Mouse (Mus musculus) embryonic stem cell, embryonic (primary cell): Measurements from ENCODE around the gene Fgf15.

Experiments
- CTCF ChIA-PET, 4 experiments: fragments of 300-600 bp in 2 of 4; fragments of 350-600 bp in 2 of 4; sonication (Branson Sonifier 250); formaldehyde crosslinking; loops; one replicate each; lab custom pipeline; 2022; ENCODE audit warnings: inconsistent platforms in 2 of 4; lab: Charles Lee
- POLR2A ChIA-PET, 4 experiments: fragments of 300-600 bp in 2 of 4; fragments of 350-600 bp in 2 of 4; sonication (Branson Sonifier 250); formaldehyde crosslinking; loops; one replicate each; lab custom pipeline; 2022; ENCODE audit warnings: antibody characterized with exemption in 4 of 4, inconsistent platforms in 1 of 4; lab: Charles Lee

Fgf15 gene

DNA sequence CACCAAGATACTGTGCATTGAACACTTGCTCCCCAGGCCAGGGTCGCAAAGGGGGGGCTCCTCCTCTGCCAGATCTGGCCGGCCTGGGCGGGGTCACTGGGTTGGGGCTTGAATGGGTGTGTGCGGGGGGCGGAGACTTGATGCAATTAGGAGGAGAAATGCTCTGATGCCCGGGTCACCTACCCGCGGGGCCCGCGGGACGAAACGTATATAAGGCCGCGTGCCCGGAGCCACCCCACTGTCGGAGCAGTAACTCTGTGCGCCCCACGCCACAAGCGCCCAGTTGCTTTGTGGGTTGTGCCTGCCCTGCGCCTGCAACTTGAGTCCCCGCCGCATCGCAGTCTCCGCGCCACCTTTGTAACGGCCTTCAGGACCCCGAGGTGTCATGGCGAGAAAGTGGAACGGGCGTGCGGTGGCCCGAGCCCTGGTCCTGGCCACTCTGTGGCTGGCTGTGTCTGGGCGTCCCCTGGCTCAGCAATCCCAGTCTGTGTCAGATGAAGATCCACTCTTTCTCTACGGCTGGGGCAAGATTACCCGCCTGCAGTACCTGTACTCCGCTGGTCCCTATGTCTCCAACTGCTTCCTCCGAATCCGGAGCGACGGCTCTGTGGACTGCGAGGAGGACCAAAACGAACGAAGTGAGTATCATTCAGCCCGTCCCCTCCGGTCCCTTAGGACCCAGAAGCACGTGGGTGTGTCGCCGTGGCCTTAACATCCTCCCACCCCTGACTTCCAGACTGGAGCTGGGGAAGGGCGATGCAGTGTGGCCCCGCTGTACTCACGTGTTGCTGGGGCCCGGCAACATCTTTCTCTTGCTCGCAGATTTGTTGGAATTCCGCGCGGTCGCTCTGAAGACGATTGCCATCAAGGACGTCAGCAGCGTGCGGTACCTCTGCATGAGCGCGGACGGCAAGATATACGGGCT is at the start of gene Fgf15:
Gene Fgf15, plus strand, starts transcription at position 238 of the 925 bp plus-strand sequence.
- ChIA-PET CTCF (interaction anchor here (0.6 to 3.2 kb wide), 15 partner anchors 10 to 115 kb away, joined by 3 to 28 read pairs (median 5); no protein-coding TSS in a partner anchor), POLR2A (interaction anchor here in 2 of 4 experiments (0.7 to 1.7 kb wide), 4 partner anchors 11 to 107 kb away, joined by 3 to 4 read pairs (median 3); partner anchors contain the start of gene Fgf3 (in 1 of the 2))

DNA sequence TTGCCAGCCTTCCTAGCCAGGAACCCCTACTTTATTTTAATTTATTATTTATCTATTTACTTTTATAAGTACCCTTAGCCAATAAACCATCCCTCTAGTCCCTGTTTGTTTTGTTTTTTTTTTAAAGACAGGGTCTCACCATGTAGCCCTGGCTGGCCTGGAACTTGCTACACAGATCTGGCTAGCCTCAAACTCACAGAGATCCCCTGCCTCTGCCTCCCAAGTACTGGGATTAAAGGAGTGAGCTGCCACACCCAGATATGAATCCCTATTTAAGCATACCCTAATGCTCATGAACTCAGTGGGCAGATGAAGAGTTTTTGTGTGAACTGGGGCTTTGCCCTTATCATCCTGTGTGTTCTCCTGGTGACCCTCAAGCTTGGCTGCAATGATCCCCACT is 49.3 kb upstream of the Fgf15 start, which contains the start of gene Fgf4:
Gene Fgf4, plus strand, starts transcription at position 301 of the 400 bp plus-strand sequence.
- POLR2A ChIA-PET, result interaction anchor here in 2 of 4 experiments (1.0 to 50.1 kb wide), 8 partner anchors 9 to 94 kb away, joined by 3 to 1932 read pairs (median 10); partner anchors contain the start of gene Fgf3 (in 1 of the 2)

DNA sequence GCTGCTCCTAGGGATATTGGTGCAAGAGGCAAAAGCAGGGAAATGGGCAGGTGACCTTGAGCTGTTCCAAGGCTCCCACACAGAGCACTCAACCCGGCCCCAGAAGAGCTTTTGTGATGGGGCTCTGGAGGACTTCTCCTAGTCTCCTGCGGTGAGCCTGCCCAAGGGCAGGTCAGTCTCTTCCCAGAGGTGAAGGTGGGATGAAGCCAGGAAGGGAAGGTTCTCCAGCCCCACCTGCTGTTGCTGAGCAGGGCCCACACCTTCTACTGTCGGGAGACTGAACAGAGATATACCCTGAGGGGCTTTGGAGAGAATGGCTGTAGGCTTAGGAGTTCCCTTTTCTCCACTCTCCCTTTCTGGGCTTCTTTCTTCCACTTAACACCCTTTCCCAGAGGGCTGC is 45.0 kb upstream of the Fgf15 start:
- POLR2A ChIA-PET, result interaction anchor here in 3 of 4 experiments (0.5 to 50.1 kb wide), 25 partner anchors 10 to 745 kb away, joined by 3 to 1932 read pairs (median 5); partner anchors contain the start of gene Fgf3 (in 2 of the 3)
- CTCF ChIA-PET, result interaction anchor here (0.6 to 1.7 kb wide), 13 partner anchors 9 to 75 kb away, joined by 3 to 14 read pairs (median 3); no protein-coding TSS in a partner anchor

More for the DNA sequence above, 49.3 kb upstream of the Fgf15 start, which contains the start of gene Fgf4:
- CTCF ChIA-PET, result interaction anchor here in 3 of 4 experiments (0.6 to 2.3 kb wide), 7 partner anchors 17 to 55 kb away, joined by 3 to 21 read pairs (median 3); no protein-coding TSS in a partner anchor

DNA sequence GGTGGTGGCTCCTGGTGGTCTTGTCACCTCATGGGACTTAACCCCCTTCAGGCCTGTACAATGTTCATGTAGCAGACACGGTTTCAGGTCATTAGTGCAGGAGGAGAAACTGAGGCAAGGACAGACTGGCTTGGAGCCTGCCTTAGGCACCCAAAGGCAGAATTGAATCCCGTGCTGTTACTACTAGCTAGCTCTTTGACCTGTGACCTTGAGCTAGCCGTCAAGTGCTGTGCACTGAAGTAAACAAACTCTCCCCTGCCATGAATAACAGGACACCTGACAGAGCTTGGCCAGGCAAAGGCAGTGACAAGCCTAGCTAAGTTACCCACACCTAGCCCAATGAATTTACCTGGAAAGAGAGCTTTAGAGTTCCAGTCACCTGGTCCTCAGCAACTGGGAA is 41.4 kb upstream of the Fgf15 start:
- ChIA-PET CTCF (interaction anchor here in 3 of 4 experiments (0.7 to 4.2 kb wide), 7 partner anchors 9 to 66 kb away, joined by 3 to 16 read pairs (median 5); no protein-coding TSS in a partner anchor), POLR2A (interaction anchor here (0.7 to 50.1 kb wide), 20 partner anchors 8 to 282 kb away, joined by 3 to 1932 read pairs (median 6); partner anchors contain the start of genes Fgf3 (in 2 of the 4) and Fgf4 (in 2 of the 4))

DNA sequence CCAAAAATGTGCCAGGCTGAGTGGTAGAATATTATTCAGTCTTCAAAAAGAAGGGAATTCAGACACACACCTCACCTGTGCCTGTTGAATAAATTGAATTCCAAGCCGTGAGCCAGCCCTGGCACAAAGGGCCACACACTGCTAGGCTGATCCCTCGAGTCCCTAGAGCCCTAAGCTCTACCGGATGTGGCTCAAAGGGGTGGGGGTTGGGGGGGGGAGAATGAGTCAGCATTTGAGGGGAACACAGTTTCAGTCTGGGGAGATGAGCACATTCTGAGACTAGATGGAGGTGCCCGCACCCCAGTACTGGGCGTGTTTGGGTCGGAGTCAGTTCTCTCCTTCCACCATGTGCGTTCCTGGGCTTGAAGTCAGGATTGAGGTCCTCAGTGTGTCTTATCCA is 39.2 kb upstream of the Fgf15 start:
- POLR2A ChIA-PET, result interaction anchor here (0.5 to 50.1 kb wide), 62 partner anchors 8 to 1257 kb away, joined by 3 to 1932 read pairs (median 6); partner anchors contain the start of genes Fgf3 (in 3 of the 4), Ccnd1 (in 2 of the 4), Fgf4 (in 2 of the 4) and Cars (in 1 of the 4)
- CTCF ChIA-PET, result interaction anchor here (0.5 to 4.2 kb wide), 32 partner anchors 9 to 1804 kb away, joined by 3 to 12 read pairs (median 4); no protein-coding TSS in a partner anchor

DNA sequence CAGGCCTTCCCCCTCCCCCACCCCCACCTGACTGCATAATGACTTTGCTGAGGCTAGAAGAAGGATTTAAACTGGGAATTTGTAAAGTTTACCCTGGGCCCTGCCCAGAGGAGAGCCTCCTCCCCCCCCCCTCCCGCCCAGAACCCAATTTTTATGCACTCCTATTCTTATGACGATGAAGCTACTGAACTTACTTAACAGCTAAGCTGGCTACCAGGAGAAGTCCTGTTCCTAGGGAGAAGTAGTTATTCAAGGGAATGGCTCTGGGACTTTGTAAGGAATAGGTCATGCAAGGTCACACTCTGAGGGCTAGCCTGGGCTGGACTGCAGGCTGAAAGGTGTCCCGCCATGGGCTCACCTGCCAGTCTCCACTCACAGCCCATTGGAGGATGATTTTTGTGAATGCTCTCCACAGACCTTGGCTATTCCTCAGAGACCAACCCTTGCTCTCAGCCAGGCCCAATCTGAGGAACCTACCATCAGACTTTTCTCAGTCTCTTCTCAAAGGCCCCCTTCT is 38.4 kb upstream of the Fgf15 start:
- ChIA-PET POLR2A (interaction anchor here (0.5 to 50.1 kb wide), 62 partner anchors 9 to 1795 kb away, joined by 3 to 1932 read pairs (median 6); partner anchors contain the start of genes Fgf3 (in 3 of the 4), Ccnd1 (in 2 of the 4), Fgf4 (in 2 of the 4) and Tpcn2 (in 2 of the 4)), CTCF (interaction anchor here (0.5 to 4.2 kb wide), 22 partner anchors 10 to 1146 kb away, joined by 3 to 25 read pairs (median 5); no protein-coding TSS in a partner anchor)

DNA sequence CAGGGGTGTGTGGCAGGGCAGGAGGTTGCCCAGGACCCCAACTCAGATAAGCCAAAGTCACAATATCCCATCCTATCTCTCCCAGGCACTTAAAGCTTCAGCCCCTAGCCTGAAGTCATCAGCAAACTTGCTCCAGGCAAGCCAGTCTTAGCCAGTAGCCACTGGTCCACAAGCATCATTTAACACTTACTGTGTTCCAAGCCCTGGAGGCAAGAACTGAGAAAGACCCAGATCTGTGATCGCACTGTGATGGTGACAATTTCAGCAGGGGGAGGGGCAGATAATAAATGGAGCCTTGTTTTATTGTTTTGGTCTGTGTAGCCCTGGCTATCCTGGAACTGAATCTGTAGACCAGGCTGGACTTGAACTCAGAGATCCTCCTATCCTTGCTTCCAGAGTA is 37.6 kb upstream of the Fgf15 start:
- CTCF ChIA-PET, result interaction anchor here in 1 of 4 experiments (1.3 kb wide), 1 partner anchor 48 kb away, joined by 3 read pairs; no protein-coding TSS in a partner anchor
- POLR2A ChIA-PET, result interaction anchor here (0.6 to 50.1 kb wide), 14 partner anchors 9 to 283 kb away, joined by 3 to 1932 read pairs (median 10); partner anchors contain the start of genes Fgf3 (in 2 of the 4), Fadd (in 1 of the 4) and Fgf4 (in 1 of the 4)

DNA sequence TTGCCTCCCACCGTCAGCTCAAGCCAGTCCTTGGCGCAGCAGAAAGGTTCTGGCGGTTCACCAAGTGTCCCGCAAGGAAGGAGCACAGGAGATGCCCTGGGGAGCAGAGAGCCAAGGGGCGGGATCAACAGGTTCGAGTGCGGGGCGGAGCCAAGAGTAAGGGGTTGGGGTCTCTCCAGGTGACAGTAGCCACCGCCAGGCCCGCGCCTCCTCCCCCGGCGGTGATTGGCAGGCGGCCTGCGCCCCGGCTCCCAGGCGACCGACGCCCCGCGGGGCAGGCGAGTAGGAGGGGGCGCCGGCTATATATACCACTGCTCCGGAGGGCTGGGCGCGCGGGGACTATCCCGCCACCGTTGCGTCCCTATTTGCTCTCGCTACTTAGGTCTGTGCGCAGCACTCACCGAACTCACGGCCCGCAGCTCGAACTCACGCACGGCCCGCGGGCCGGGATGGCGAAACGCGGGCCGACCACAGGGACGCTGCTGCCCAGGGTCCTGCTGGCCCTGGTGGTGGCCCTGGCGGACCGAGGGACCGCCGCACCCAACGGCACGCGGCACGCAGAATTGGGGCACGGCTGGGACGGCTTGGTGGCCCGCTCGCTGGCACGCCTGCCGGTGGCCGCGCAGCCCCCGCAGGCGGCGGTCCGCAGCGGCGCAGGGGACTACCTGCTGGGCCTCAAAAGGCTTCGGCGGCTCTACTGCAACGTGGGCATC is 35.1 kb upstream of the Fgf15 start:
- CTCF ChIA-PET, result interaction anchor here in 2 of 4 experiments (0.8 to 2.6 kb wide), 4 partner anchors 15 to 34 kb away, joined by 3 to 14 read pairs (median 4); no protein-coding TSS in a partner anchor
- POLR2A ChIA-PET, result interaction anchor here in 3 of 4 experiments (0.7 to 50.1 kb wide), 19 partner anchors 10 to 351 kb away, joined by 3 to 1932 read pairs (median 5); partner anchors contain the start of genes Fgf4 (in 2 of the 3) and Fgf3 (in 1 of the 3)

DNA sequence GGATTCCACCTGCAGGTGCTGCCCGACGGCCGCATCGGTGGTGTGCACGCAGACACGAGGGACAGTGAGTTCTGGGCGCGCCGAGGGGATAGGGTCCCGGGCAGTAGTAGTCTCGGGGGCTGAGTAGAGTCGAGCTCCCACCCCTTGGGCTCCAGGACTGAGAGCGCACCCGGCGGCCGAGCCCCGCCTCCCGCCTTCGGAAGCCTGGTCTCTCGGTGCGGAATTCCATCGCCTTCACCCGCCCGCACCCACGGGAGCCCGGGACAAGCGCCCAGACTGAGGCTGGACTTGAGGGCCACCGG is 34.6 kb upstream of the Fgf15 start:
- POLR2A ChIA-PET, result interaction anchor here in 3 of 4 experiments (0.7 to 50.1 kb wide), 17 partner anchors 10 to 351 kb away, joined by 3 to 1932 read pairs (median 5); partner anchors contain the start of genes Fgf3 (in 1 of the 3) and Fgf4 (in 1 of the 3)

DNA sequence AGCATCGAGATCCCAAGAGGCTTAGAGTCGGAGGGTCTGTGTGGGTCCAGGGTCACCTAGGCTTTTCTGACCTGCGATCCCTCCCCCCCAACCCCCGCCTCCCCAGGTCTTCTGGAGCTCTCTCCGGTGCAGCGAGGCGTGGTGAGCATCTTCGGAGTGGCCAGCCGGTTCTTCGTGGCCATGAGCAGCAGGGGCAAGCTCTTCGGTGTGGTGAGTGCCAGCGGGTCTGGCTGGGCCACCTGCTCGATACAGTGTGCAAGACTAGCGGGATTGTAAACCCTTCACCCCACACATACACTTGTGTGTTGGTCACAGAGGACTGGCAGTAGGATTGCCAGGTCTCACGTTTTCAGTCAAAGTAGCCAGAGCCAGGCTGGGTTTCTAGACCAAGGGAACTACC is 34.2 kb upstream of the Fgf15 start:
- ChIA-PET POLR2A (interaction anchor here in 3 of 4 experiments (0.6 to 50.1 kb wide), 16 partner anchors 9 to 350 kb away, joined by 3 to 1932 read pairs (median 4); partner anchors contain the start of genes Fgf3 (in 1 of the 3) and Fgf4 (in 1 of the 3)), CTCF (interaction anchor here in 2 of 4 experiments (0.6 to 2.6 kb wide), 5 partner anchors 16 to 45 kb away, joined by 3 to 14 read pairs (median 3); no protein-coding TSS in a partner anchor)

More for the DNA sequence above, 34.6 kb upstream of the Fgf15 start:
- CTCF ChIA-PET, result interaction anchor here in 2 of 4 experiments (0.8 to 2.6 kb wide), 4 partner anchors 16 to 34 kb away, joined by 3 to 14 read pairs (median 4); no protein-coding TSS in a partner anchor

DNA sequence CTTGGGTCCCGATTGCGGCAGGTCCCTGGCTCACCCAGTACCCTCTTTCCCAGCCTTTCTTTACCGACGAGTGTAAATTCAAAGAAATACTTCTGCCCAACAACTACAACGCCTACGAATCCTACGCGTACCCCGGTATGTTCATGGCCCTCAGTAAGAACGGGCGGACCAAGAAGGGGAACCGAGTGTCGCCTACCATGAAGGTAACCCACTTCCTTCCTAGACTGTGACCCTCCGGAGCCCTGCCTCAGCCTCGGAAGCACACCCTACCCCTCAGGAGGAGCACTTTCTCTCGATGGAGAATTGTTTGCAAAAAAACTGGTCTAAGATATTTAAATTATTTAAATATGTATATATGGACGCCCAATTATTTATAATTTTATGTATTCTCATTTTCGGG is 33.6 kb upstream of the Fgf15 start:
- CTCF ChIA-PET, result interaction anchor here in 2 of 4 experiments (0.6 to 3.6 kb wide), 3 partner anchors 17 to 45 kb away, joined by 3 to 11 read pairs (median 5); no protein-coding TSS in a partner anchor
- POLR2A ChIA-PET, result interaction anchor here in 3 of 4 experiments (0.6 to 50.1 kb wide), 12 partner anchors 6 to 65 kb away, joined by 4 to 1932 read pairs (median 6); partner anchors contain the start of genes Fgf4 (in 2 of the 3) and Fgf3 (in 1 of the 3)

DNA sequence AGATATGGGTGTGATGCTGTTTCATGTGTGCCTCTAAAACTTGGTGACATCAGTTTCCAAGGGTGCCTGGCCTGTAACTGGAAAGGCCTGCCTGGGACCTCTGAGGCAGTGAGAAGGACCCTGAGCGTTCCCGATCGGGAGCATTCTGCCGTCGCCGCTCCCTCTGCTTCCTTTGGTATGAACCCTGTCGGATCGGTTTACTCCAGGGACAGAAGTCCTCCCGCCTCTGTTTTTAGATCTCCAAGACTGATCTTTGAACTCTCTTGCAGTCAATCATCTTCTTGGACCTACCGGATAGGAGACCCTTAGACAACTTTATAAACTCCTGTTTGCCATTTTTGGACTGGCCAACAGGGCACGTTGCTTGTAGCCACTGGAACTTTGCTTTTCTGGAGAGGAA is 33.1 kb upstream of the Fgf15 start:
- POLR2A ChIA-PET, result interaction anchor here (0.9 to 50.1 kb wide), 23 partner anchors 6 to 377 kb away, joined by 3 to 1932 read pairs (median 11); partner anchors contain the start of genes Fgf3 (in 2 of the 4), Fgf4 (in 2 of the 4) and Ccnd1 (in 1 of the 4)
- CTCF ChIA-PET, result interaction anchor here in 2 of 4 experiments (1.5 to 3.6 kb wide), 3 partner anchors 16 to 26 kb away, joined by 3 to 11 read pairs (median 6); partner anchors contain the start of gene Fgf4 (in 1 of the 2)

DNA sequence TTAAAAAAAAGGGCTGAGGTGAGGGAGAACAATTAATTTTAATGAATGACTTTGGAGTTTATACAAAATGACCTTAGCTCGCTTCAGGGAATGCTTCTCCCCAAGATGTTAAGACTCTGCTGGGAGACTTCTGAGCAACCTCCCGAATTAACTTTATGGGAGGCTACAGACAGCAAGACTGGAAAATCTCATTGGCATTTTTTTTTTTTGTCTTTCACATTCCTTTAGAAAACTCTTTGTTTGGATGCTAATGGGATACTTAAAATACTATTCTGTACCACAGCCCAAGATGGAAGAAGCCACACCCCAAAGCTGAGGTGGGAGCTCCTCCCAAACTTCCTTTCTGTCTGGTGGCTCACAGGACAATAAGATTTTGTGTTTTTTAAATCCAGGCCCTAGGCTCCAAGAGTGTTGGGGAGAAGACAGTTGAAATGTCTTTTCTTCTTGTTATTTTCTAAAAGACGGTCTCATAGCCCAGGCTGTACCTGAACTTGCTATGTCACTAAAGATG is 32.1 kb upstream of the Fgf15 start:
- POLR2A ChIA-PET, result interaction anchor here (0.6 to 50.1 kb wide), 53 partner anchors 7 to 1264 kb away, joined by 3 to 1932 read pairs (median 5); partner anchors contain the start of genes Ccnd1 (in 2 of the 4), Fgf3 (in 2 of the 4), Fgf4 (in 2 of the 4) and Cars (in 1 of the 4)
- CTCF ChIA-PET, result interaction anchor here (0.7 to 3.6 kb wide), 14 partner anchors 8 to 151 kb away, joined by 3 to 19 read pairs (median 4); partner anchors contain the start of gene Fgf4 (in 1 of the 4)

DNA sequence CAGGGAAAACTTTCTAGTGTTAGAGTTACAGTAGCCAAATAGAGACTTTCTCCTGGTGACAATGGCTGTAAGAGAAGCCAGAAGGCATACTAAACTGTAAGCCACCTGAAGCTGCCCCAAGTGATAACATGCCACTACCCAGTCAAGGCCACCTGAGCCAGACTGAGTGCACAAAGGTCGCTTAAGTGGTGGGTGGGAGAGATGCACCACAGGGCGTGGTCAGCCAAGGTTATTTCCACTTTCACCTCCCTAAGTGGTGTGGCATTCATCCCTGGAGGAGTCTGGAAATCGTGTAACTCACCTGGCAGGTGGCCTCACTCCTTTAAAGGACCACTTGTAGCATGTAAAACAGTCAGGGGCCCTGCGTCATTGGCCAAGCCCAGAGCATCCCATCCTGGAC is 29.2 kb upstream of the Fgf15 start:
- POLR2A ChIA-PET, result interaction anchor here (0.8 to 50.1 kb wide), 26 partner anchors 6 to 393 kb away, joined by 3 to 1932 read pairs (median 6); partner anchors contain the start of genes Fgf3 (in 4 of the 4), Fgf4 (in 2 of the 4) and Fadd (in 1 of the 4)
- CTCF ChIA-PET, result interaction anchor here (0.6 to 1.7 kb wide), 11 partner anchors 9 to 91 kb away, joined by 3 to 12 read pairs (median 4); no protein-coding TSS in a partner anchor

DNA sequence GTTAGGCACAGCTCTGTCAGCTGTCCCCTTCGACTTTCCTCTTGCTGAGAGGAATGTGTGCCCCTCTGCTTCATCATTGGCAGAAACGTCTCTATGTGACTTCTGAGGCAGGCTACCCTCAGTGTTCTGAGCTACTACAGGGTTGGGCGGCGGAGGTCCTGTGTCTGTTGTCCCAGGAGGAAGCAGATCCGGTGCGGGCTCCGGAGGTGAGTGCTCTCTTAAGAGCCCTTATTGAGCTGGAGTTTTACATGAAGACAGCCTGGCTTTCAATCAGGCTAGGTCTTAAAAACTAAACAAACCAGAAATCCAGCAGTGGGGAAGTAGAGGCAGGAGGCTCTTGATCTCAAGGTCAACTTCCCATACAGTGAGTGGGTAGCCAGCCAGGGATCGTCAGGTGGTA is 28.7 kb upstream of the Fgf15 start:
- ChIA-PET POLR2A (interaction anchor here (0.6 to 50.1 kb wide), 39 partner anchors 5 to 1381 kb away, joined by 3 to 1932 read pairs (median 5); partner anchors contain the start of genes Fgf3 (in 4 of the 4), Fgf4 (in 2 of the 4), LTO1 (in 2 of the 4) and Fadd (in 1 of the 4)), CTCF (interaction anchor here (0.7 to 1.7 kb wide), 12 partner anchors 10 to 409 kb away, joined by 3 to 12 read pairs (median 4); no protein-coding TSS in a partner anchor)
